Mouse (Mus musculus) hindbrain, embryonic 14.5 days (tissue): Measurements from ENCODE around the gene P3h4. TPM values are rescaled to one million over a fixed set of nuclear protein-coding genes. Genes with fewer than 3 reads are reported as not detected.

ENCODE experiments used
- ATAC-seq: fragments of 200-750 bp; cut with Nextera tagmentation; 2 replicates; pipeline ENCODE4 v1.8.0; 2017; ENCODE audit warnings: moderate number of reproducible peaks, mild to moderate bottlenecking, moderate TSS enrichment, moderate library complexity; ENCODE audit not compliant: low FRiP score
- DNase-seq: peaks from one replicate; pipeline ENCODE4 v3.0.0-alpha.2; 2015; ENCODE audit warnings: low spot score
- H3K27ac ChIP-seq: fragments of 300-500 bp; sonication (generic); 2 replicates; pipeline ENCODE4 v1.5.1; 2014; ENCODE audit warnings: mild to moderate bottlenecking, moderate library complexity
- H3K27me3 ChIP-seq: fragments of 300-500 bp; sonication (generic); 2 replicates; pipeline ENCODE4 v1.6.1; 2014; ENCODE audit warnings: mild to moderate bottlenecking, low read length, mixed read lengths; ENCODE audit not compliant: control insufficient read depth, insufficient read depth
- H3K36me3 ChIP-seq: fragments of 300-500 bp; sonication (generic); replicated peaks from 2 replicates; pipeline ENCODE4 v1.6.1; 2014; ENCODE audit not compliant: control insufficient read depth, insufficient read depth
- H3K4me1 ChIP-seq: fragments of 300-500 bp; sonication (generic); replicated peaks from 2 replicates; pipeline ENCODE4 v1.6.1; 2014; ENCODE audit warnings: antibody characterized with exemption, low read length, mixed read lengths; ENCODE audit not compliant: control insufficient read depth, insufficient read depth
- H3K4me2 ChIP-seq: fragments of 300-500 bp; sonication (generic); replicated peaks from 2 replicates; pipeline ENCODE4 v1.6.1; 2014; ENCODE audit warnings: mild to moderate bottlenecking, moderate library complexity
- H3K4me3 ChIP-seq: fragments of 300-500 bp; sonication (generic); replicated peaks from 2 replicates; pipeline ENCODE4 v1.5.1; 2014; ENCODE audit warnings: mild to moderate bottlenecking, low read length
- H3K9ac ChIP-seq: fragments of 300-500 bp; sonication (generic); 2 replicates; pipeline ENCODE4 v1.6.1; 2014
- H3K9me3 ChIP-seq: fragments of 300-500 bp; sonication (generic); 2 replicates; pipeline ENCODE4 v1.6.1; 2016; ENCODE audit warnings: low read length; ENCODE audit not compliant: control insufficient read depth
- WGBS: fragments of 180-500 bp; shearing (Covaris S2); extraction: QIAGEN DNeasy Blood & Tissue Kit; methylation state at CpG from one replicate; pipeline ENCODE4 v1.1.7; 2014; 5-methylcytosine and 5-hydroxymethylcytosine counted together
- polyA plus RNA-seq: library from polyadenylated mRNA; unstranded; fragments of >200 nt; fragmentation: Nextera tagmentation; extraction: Ambion mirVana; gene quantifications from 2 replicates; pipeline ENCODE4 v1.2.1, GENCODE M21; 2014

The P3h4 gene
- polyA plus RNA-seq, 1 experiment from 2014 or later: 20.4 TPM

- no peaks in the 10 kb centered on the region for H3K27me3 ChIP-seq
- no peak overlapping the region for H3K4me3 ChIP-seq
- no peak overlapping the region for H3K27ac ChIP-seq
- H3K9ac ChIP-seq: no peak overlapping the region
- ATAC-seq (no peak), DNase-seq (no peak)
- no peaks in the 10 kb centered on the region for H3K9me3 ChIP-seq
- 64% methylated on average over 10 of the region's 10 CpGs for WGBS
- H3K4me1 ChIP-seq: no peaks in the 10 kb centered on the region
- no peak overlapping the region for H3K4me2 ChIP-seq
- H3K36me3 ChIP-seq: peaks cover 2% of the 10 kb centered on the region; the same call in 1 of the 2 replicates
Measured at GRCm38 (mm10) chr11:100403445-100404134, 11.0 kb downstream of the P3h4 start.

DNA sequence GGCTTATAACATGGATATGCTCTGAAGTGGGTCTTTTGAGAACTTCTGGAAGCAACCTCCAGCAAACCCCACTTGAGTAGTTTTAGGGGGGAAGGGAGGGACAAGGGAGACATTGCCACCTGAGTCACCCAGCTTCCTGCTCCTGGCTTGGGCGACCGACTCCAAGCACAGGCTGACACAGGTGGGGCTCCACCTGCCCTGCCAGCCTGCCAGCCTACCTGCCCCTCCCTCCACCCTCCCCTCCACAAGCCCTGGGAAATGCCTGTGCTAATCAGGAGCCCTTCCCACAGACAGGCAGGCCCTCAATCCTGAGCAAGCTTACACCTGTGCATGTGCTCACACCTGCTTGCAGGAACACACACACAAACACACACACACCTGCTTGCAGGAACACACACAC is 12.0 kb downstream of the P3h4 start:
- H3K27me3 ChIP-seq: no peaks in the 10 kb centered on the region
- H3K4me1 ChIP-seq: 0 out of 2 replicates have a peak, but pooled peaks cover 4% of the 10 kb centered on the region
- no peak overlapping the region for H3K4me3 ChIP-seq
- no peak overlapping the region for H3K4me2 ChIP-seq
- H3K36me3 ChIP-seq: no peaks in the 10 kb centered on the region
- DNase-seq (no peak), ATAC-seq (no peak)
- WGBS: 73% methylated on average over 2 of the region's 2 CpGs
- H3K9me3 ChIP-seq: no peaks in the 10 kb centered on the region
- no peak overlapping the region for H3K27ac ChIP-seq
- H3K9ac ChIP-seq: no peak overlapping the region

DNA sequence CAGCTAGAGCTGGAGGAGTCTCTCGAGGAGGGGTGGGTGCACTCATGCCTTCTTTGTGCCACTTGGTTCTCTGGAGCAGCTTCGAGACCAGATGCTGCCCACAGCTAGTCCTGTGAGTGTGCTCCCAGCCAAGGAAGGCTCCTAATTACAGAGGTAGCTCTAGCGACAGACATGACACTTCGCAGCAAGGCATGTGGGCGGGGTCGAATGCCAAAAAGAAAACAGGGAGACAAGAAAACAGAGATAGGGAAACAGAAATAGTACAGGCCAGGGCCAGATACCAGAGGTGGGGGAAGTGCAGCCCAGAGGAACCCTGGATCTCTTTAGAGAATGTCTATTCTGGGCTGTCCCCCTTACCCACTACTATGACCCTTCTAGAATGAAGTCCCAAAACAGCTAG is 12.4 kb downstream of the P3h4 start:
- H3K4me3 ChIP-seq: no peak overlapping the region
- no peaks in the 10 kb centered on the region for H3K36me3 ChIP-seq
- no peak for DNase-seq
- H3K9me3 ChIP-seq: no peaks in the 10 kb centered on the region
- H3K4me1 ChIP-seq: 0 out of 2 replicates have a peak, but pooled peaks cover 4% of the 10 kb centered on the region
- H3K27me3 ChIP-seq: no peaks in the 10 kb centered on the region
- H3K9ac ChIP-seq: no peak overlapping the region
- no peak overlapping the region for H3K4me2 ChIP-seq
- WGBS: 44% methylated on average over 6 of the region's 6 CpGs
- no peak overlapping the region for H3K27ac ChIP-seq
- ATAC-seq: no peak

DNA sequence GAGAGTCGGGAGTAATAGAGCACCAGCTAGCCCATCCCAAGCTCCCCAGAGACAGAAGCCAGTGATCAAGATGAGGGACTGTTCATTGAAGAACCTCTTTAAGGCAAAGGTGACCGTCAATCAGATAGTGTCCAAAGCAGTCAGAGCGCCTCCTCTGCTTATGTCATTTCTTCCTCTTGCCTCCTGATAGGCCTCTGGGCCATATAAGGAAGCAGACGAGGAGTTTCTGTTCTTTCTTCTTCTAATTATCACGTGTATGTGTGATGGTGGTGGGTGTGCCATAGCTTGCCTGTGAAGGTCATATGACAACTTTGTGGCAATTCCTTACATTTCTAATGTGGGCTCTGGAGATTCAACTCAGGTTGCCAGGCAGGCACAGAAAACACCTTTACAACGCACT is 13.8 kb downstream of the P3h4 start:
- H3K36me3 ChIP-seq: no peaks in the 10 kb centered on the region
- no peak for ATAC-seq

DNA sequence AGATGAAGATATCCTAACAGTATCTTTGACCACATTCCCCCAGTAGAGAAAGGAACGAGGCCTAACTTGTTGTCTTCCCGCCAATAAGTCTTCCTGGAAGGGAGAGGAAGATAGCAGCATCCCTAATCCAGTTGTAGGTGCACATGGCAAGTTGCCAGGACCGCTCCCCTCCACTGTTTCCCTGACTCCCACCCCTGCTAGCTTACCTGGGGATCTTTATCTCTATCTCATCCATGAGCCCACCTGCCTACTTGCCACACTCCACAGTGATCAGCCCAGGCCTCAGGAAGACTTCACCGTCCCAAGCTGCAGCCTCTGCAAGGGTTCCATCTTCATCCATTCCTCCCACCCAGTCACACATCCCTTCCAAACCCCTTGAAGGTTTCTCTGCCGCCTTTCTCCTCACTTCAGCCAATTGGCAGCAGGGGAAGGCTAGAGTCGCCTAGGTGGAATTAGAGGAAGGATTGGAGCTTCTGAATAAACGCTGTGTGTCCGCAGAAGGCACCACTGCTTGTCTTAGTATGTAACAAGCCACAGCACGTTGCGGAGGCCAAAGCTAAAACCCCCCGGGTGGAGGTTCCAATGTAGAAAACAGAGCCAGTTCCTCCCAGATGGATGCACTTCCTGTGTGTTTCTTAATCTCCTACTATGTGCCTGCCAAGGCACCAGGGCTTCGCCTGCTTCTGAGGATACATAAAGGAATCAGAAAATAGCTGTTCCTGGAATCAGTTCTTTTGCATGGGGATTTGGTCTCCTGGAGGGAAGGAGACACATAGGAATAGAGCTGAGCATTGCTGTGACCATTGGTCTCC is 14.7 kb downstream of the P3h4 start:
- no peaks in the 10 kb centered on the region for H3K27me3 ChIP-seq
- no peak overlapping the region for H3K27ac ChIP-seq
- DNase-seq (no peak), ATAC-seq (no peak)
- H3K9ac ChIP-seq: no peak overlapping the region
- H3K36me3 ChIP-seq: no peaks in the 10 kb centered on the region
- H3K4me3 ChIP-seq: no peak overlapping the region
- peaks cover 23% of the 10 kb centered on the region for H3K4me1 ChIP-seq
- 79% methylated on average over 12 of the region's 12 CpGs for WGBS
- no peak overlapping the region for H3K4me2 ChIP-seq
- H3K9me3 ChIP-seq: no peaks in the 10 kb centered on the region

More for the DNA sequence above, 13.8 kb downstream of the P3h4 start:
- no peak overlapping the region for H3K9ac ChIP-seq
- no peak overlapping the region for H3K4me2 ChIP-seq
- H3K27ac ChIP-seq: no peak overlapping the region
- H3K9me3 ChIP-seq: no peaks in the 10 kb centered on the region
- H3K27me3 ChIP-seq: no peaks in the 10 kb centered on the region
- DNase-seq: no peak
- H3K4me3 ChIP-seq: no peak overlapping the region
- 82% methylated on average over 6 of the region's 6 CpGs for WGBS
- peaks cover 14% of the 10 kb centered on the region for H3K4me1 ChIP-seq

DNA sequence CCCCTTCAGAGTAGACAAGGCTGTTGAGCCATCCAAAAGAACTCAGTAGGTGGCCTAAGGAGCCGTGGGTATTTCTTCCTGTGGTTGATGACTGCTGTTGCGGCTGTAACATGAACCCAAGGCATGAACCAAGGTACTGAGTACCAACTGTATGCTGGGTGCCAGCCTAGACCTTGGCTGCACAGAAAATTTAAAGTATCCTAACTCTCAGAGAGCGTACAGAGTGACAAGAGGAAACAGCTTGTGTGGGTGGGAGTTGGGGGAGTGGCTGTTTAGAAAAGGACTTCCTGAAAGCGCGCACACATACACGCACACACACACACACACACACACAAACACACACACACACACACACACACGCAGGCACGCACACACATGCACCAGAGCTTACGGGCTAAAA is 15.3 kb downstream of the P3h4 start:
- DNase-seq: no peak
- Histone ChIP-seq H3K9ac (no peak overlapping the region), H3K4me2 (no peak overlapping the region), H3K36me3 (no peaks in the 10 kb centered on the region), H3K4me3 (no peak overlapping the region), H3K27ac (no peak overlapping the region), H3K27me3 (no peaks in the 10 kb centered on the region), H3K9me3 (no peaks in the 10 kb centered on the region), H3K4me1 (peaks cover 26% of the 10 kb centered on the region)
- ATAC-seq: no peak
- WGBS: 76% methylated on average over 9 of the region's 9 CpGs

DNA sequence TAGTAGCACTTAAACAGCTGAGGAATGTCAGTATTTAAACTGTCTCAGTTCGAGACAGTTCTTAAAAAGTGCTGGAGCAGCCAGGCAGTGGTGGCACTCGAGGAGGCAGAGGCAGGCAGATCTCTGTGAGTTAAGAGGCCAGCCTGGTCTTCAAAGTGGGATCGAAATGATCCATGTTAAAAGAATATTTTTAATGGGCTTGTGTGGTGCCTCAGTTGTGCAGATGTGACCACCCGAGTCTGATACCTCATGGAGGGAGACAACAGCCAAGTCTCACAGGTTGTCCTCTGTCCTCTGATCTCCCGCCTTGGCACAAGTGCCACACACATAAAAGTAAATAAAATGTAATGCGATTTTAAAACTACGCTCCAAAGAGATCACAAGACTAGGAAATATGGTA is 16.1 kb downstream of the P3h4 start:
- H3K27ac ChIP-seq: no peak overlapping the region
- DNase-seq (no peak), ATAC-seq (no peak)
- peaks cover 26% of the 10 kb centered on the region for H3K4me1 ChIP-seq
- no peaks in the 10 kb centered on the region for H3K36me3 ChIP-seq
- no peak overlapping the region for H3K9ac ChIP-seq
- no peaks in the 10 kb centered on the region for H3K27me3 ChIP-seq
- H3K9me3 ChIP-seq: no peaks in the 10 kb centered on the region
- peak overlapping the region; percentile 76; the same call in 1 of the 2 replicates for H3K4me2 ChIP-seq
- no peak overlapping the region for H3K4me3 ChIP-seq
- WGBS: 97% methylated on average over 7 of the region's 7 CpGs

GRCm38 (mm10) chr11:100397600-100398389 is 16.8 kb downstream of the P3h4 start, which contains the start of gene Jup:
Gene Jup, minus strand, starts transcription at chr11:100397763.
- peak; percentile 97 for DNase-seq

More at GRCm38 (mm10) chr11:100397600-100398389, 16.8 kb downstream of the P3h4 start, which contains the start of gene Jup:
- ATAC-seq: peak; percentile 99
- no peaks in the 10 kb centered on the region for H3K36me3 ChIP-seq
- H3K9ac ChIP-seq: peak within 1 kb of the TSS; percentile 84
- H3K9me3 ChIP-seq: no peaks in the 10 kb centered on the region
- H3K4me1 ChIP-seq: peaks cover 26% of the 10 kb centered on the region
- H3K27ac ChIP-seq: peak within 1 kb of the TSS; percentile 76
- H3K4me2 ChIP-seq: peak within 1 kb of the TSS; percentile 76
- H3K27me3 ChIP-seq: no peaks in the 10 kb centered on the region
- WGBS: 1% methylated on average over 37 of the region's 37 CpGs
- peak within 1 kb of the TSS; percentile 78 for H3K4me3 ChIP-seq
